Mouse (Mus musculus) heart, adult 2 months (tissue): ENCODE measurements around the gene Yaf2.

ENCODE experiments used
- CTCF ChIP-seq: fragments of 200-600 bp; IDR thresholded peaks from 2 replicates; pipeline ENCODE4 v1.8.1; 2022; ENCODE audit warnings: antibody characterized with exemption, mild to moderate bottlenecking, moderate library complexity
- EP300 ChIP-seq: fragments of 200-500 bp; IDR thresholded peaks from 2 replicates; pipeline ENCODE4 v1.6.1; 2011; ENCODE audit warnings: low read depth, low read length, control low read depth; ENCODE audit not compliant: insufficient read depth
- POLR2A ChIP-seq: fragments of 200-500 bp; IDR thresholded peaks from 2 replicates; pipeline ENCODE4 v1.6.1; 2011; ENCODE audit warnings: mild to moderate bottlenecking, low read depth, low read length, control low read depth; ENCODE audit not compliant: insufficient read depth

GRCm38 (mm10) chr15:93273788-93274678 lies 62.7 kb downstream of the Yaf2 start:
- TF ChIP-seq POLR2A, result no peak
- TF ChIP-seq EP300, result no peak
- TF ChIP-seq CTCF, result no peak
